Mouse (Mus musculus) ES-E14 (cell line): ENCODE measurements around the gene Itpr1.

Source experiments
- CHD2 ChIP-seq: IDR thresholded peaks from 2 replicates; pipeline ENCODE4 v1.6.1; 2014; ENCODE audit warnings: mild to moderate bottlenecking, low read depth, low read length, inconsistent platforms
- HCFC1 ChIP-seq: IDR thresholded peaks from 2 replicates; pipeline ENCODE4 v1.6.1; 2012; ENCODE audit warnings: low read length, inconsistent platforms, borderline replicate concordance; ENCODE audit not compliant: insufficient read depth
- MAFK ChIP-seq: IDR thresholded peaks from 2 replicates; pipeline ENCODE4 v1.6.1; 2014; ENCODE audit warnings: mild to moderate bottlenecking, low read depth, low read length, inconsistent platforms; ENCODE audit not compliant: insufficient read depth
- ZC3H11A ChIP-seq: IDR thresholded peaks from 2 replicates; pipeline ENCODE4 v1.6.1; 2012; ENCODE audit warnings: low read depth, mild to moderate bottlenecking, inconsistent platforms, low read length, borderline replicate concordance
- ZNF384 ChIP-seq: IDR thresholded peaks from 2 replicates; pipeline ENCODE4 v1.6.1; 2012; ENCODE audit warnings: low read depth, low read length, inconsistent platforms

- TF ChIP-seq ZNF384 (no peak), MAFK (no peak), ZC3H11A (no peak), CHD2 (no peak), HCFC1 (no peak)
These were observed 5.1 kb downstream of the Itpr1 start for GRCm38 (mm10) chr6:108217987-108218386.
